Mouse (Mus musculus): Measurements from ENCODE around the gene Acad11. TPM values are rescaled to one million over a fixed set of nuclear protein-coding genes. Genes with fewer than 3 reads are reported as not detected.

Acad11 gene
- polyA plus RNA-seq, 1 experiment from 2014 or later = 8.3 TPM

GRCm38 (mm10) chr9:104148969-104149368 lies 85.8 kb downstream of the Acad11 start:
- H3K36me3 ChIP-seq = peaks cover 45% of the 10 kb centered on the region
- no peak overlapping the region for H3K4me2 ChIP-seq
- no peak for ATAC-seq (ENCODE audit: extremely low read depth, insufficient number of reproducible peaks, low FRiP score, low TSS enrichment)
- H3K9me3 ChIP-seq = no peaks in the 10 kb centered on the region
- no peaks in the 10 kb centered on the region for H3K27me3 ChIP-seq (replicated peaks)
- no peak overlapping the region for H3K4me3 ChIP-seq
- H3K4me1 ChIP-seq = no peaks in the 10 kb centered on the region
- H3K27ac ChIP-seq (replicated peaks) = no peak overlapping the region
- H3K9ac ChIP-seq = no peak overlapping the region
- WGBS = 78% methylated on average over 7 of the region's 7 CpGs

- Histone ChIP-seq H3K9ac (no peak overlapping the region), H3K4me3 (no peak overlapping the region), H3K27me3 (replicated peaks) (no peaks in the 10 kb centered on the region), H3K4me1 (no peaks in the 10 kb centered on the region), H3K36me3 (peaks cover 76% of the 10 kb centered on the region), H3K4me2 (no peak overlapping the region), H3K9me3 (no peaks in the 10 kb centered on the region), H3K27ac (replicated peaks) (no peak overlapping the region)
- no peak for ATAC-seq (ENCODE audit: extremely low read depth, insufficient number of reproducible peaks, low FRiP score, low TSS enrichment)
- 91% methylated on average over 7 of the region's 7 CpGs for WGBS
Measured at GRCm38 (mm10) chr9:104152121-104152520, 88.9 kb downstream of the Acad11 start.

- 91% methylated on average over 14 of the region's 14 CpGs for WGBS
- ATAC-seq (ENCODE audit: extremely low read depth, insufficient number of reproducible peaks, low FRiP score, low TSS enrichment) = no peak
Measured at GRCm38 (mm10) chr9:104155100-104155715, 92.0 kb downstream of the Acad11 start.

GRCm38 (mm10) chr9:104156506-104156905 lies 93.3 kb downstream of the Acad11 start:
- WGBS = 96% methylated on average over 8 of the region's 8 CpGs
- no peak overlapping the region for H3K9ac ChIP-seq

More at GRCm38 (mm10) chr9:104155100-104155715, 92.0 kb downstream of the Acad11 start:
- H3K9ac ChIP-seq = no peak overlapping the region
- H3K9me3 ChIP-seq = no peaks in the 10 kb centered on the region
- no peak overlapping the region for H3K4me2 ChIP-seq
- H3K4me3 ChIP-seq = no peak overlapping the region
- H3K27me3 ChIP-seq (replicated peaks) = no peaks in the 10 kb centered on the region
- no peaks in the 10 kb centered on the region for H3K4me1 ChIP-seq
- peaks cover 98% of the 10 kb centered on the region for H3K36me3 ChIP-seq
- H3K27ac ChIP-seq (replicated peaks) = no peak overlapping the region

GRCm38 (mm10) chr9:104157291-104157690 lies 94.1 kb downstream of the Acad11 start:
- Histone ChIP-seq H3K4me3 (no peak overlapping the region), H3K4me1 (no peaks in the 10 kb centered on the region), H3K4me2 (no peak overlapping the region), H3K9me3 (no peaks in the 10 kb centered on the region), H3K27me3 (replicated peaks) (no peaks in the 10 kb centered on the region), H3K27ac (replicated peaks) (no peak overlapping the region), H3K36me3 (peaks cover 99% of the 10 kb centered on the region), H3K9ac (no peak overlapping the region)
- WGBS = 93% methylated on average over 7 of the region's 7 CpGs
- ATAC-seq (ENCODE audit: extremely low read depth, insufficient number of reproducible peaks, low FRiP score, low TSS enrichment) = no peak

More at GRCm38 (mm10) chr9:104156506-104156905, 93.3 kb downstream of the Acad11 start:
- H3K27me3 ChIP-seq (replicated peaks) = no peaks in the 10 kb centered on the region
- no peaks in the 10 kb centered on the region for H3K9me3 ChIP-seq
- H3K4me1 ChIP-seq = no peaks in the 10 kb centered on the region
- ATAC-seq (ENCODE audit: extremely low read depth, insufficient number of reproducible peaks, low FRiP score, low TSS enrichment) = no peak
- peaks cover 99% of the 10 kb centered on the region for H3K36me3 ChIP-seq
- no peak overlapping the region for H3K27ac ChIP-seq (replicated peaks)
- no peak overlapping the region for H3K4me3 ChIP-seq
- no peak overlapping the region for H3K4me2 ChIP-seq

- H3K9ac ChIP-seq = no peak overlapping the region
- ATAC-seq (ENCODE audit: extremely low read depth, insufficient number of reproducible peaks, low FRiP score, low TSS enrichment) = no peak
- H3K27ac ChIP-seq (replicated peaks) = no peak overlapping the region
- no peaks in the 10 kb centered on the region for H3K27me3 ChIP-seq (replicated peaks)
- H3K4me3 ChIP-seq = no peak overlapping the region
- 46% methylated on average over 7 of the region's 7 CpGs for WGBS
- H3K4me1 ChIP-seq = no peaks in the 10 kb centered on the region
- H3K9me3 ChIP-seq = no peaks in the 10 kb centered on the region
- H3K4me2 ChIP-seq = no peak overlapping the region
- peaks cover 99% of the 10 kb centered on the region for H3K36me3 ChIP-seq
Measured at GRCm38 (mm10) chr9:104161117-104161516, 97.9 kb downstream of the Acad11 start.

- WGBS = 74% methylated on average over 5 of the region's 5 CpGs
- H3K9me3 ChIP-seq = no peaks in the 10 kb centered on the region
- no peak overlapping the region for H3K4me2 ChIP-seq
- ATAC-seq (ENCODE audit: extremely low read depth, insufficient number of reproducible peaks, low FRiP score, low TSS enrichment) = no peak
- no peak overlapping the region for H3K27ac ChIP-seq (replicated peaks)
- peaks cover 93% of the 10 kb centered on the region for H3K36me3 ChIP-seq
- no peaks in the 10 kb centered on the region for H3K4me1 ChIP-seq
- no peak overlapping the region for H3K4me3 ChIP-seq
- H3K9ac ChIP-seq = no peak overlapping the region
- H3K27me3 ChIP-seq (replicated peaks) = no peaks in the 10 kb centered on the region
Measured at GRCm38 (mm10) chr9:104164194-104164593, 101.0 kb downstream of the Acad11 start.

- peaks cover 93% of the 10 kb centered on the region for H3K36me3 ChIP-seq
- no peak overlapping the region for H3K4me3 ChIP-seq
- no peak overlapping the region for H3K9ac ChIP-seq
- 88% methylated on average over 5 of the region's 5 CpGs for WGBS
- no peak overlapping the region for H3K4me2 ChIP-seq
- ATAC-seq (ENCODE audit: extremely low read depth, insufficient number of reproducible peaks, low FRiP score, low TSS enrichment) = no peak
- H3K4me1 ChIP-seq = no peaks in the 10 kb centered on the region
- no peaks in the 10 kb centered on the region for H3K9me3 ChIP-seq
- H3K27ac ChIP-seq (replicated peaks) = no peak overlapping the region
- no peaks in the 10 kb centered on the region for H3K27me3 ChIP-seq (replicated peaks)
Measured at GRCm38 (mm10) chr9:104165926-104166325, 102.7 kb downstream of the Acad11 start.

- peaks cover 88% of the 10 kb centered on the region for H3K36me3 ChIP-seq
Measured at GRCm38 (mm10) chr9:104169986-104170385, 106.8 kb downstream of the Acad11 start.

GRCm38 (mm10) chr9:104171651-104172050 lies 108.5 kb downstream of the Acad11 start:
- peaks cover 89% of the 10 kb centered on the region for H3K36me3 ChIP-seq
- no peaks in the 10 kb centered on the region for H3K9me3 ChIP-seq
- WGBS = 88% methylated on average over 6 of the region's 6 CpGs
- no peaks in the 10 kb centered on the region for H3K4me1 ChIP-seq
- no peak overlapping the region for H3K4me2 ChIP-seq
- no peak overlapping the region for H3K9ac ChIP-seq
- no peak for ATAC-seq (ENCODE audit: extremely low read depth, insufficient number of reproducible peaks, low FRiP score, low TSS enrichment)
- no peak overlapping the region for H3K27ac ChIP-seq (replicated peaks)
- H3K4me3 ChIP-seq = no peak overlapping the region
- H3K27me3 ChIP-seq (replicated peaks) = no peaks in the 10 kb centered on the region

More at GRCm38 (mm10) chr9:104169986-104170385, 106.8 kb downstream of the Acad11 start:
- no peak overlapping the region for H3K27ac ChIP-seq (replicated peaks)
- H3K4me2 ChIP-seq = no peak overlapping the region
- no peak overlapping the region for H3K4me3 ChIP-seq
- H3K9ac ChIP-seq = no peak overlapping the region
- WGBS = 89% methylated on average over 10 of the region's 10 CpGs
- ATAC-seq (ENCODE audit: extremely low read depth, insufficient number of reproducible peaks, low FRiP score, low TSS enrichment) = no peak
- no peaks in the 10 kb centered on the region for H3K4me1 ChIP-seq
- no peaks in the 10 kb centered on the region for H3K27me3 ChIP-seq (replicated peaks)
- no peaks in the 10 kb centered on the region for H3K9me3 ChIP-seq

- H3K9ac ChIP-seq = no peak overlapping the region
- no peaks in the 10 kb centered on the region for H3K9me3 ChIP-seq
- peaks cover 89% of the 10 kb centered on the region for H3K36me3 ChIP-seq
- H3K27me3 ChIP-seq (replicated peaks) = no peaks in the 10 kb centered on the region
- H3K4me1 ChIP-seq = no peaks in the 10 kb centered on the region
- no peak overlapping the region for H3K4me3 ChIP-seq
- 83% methylated on average over 6 of the region's 6 CpGs for WGBS
- no peak for ATAC-seq (ENCODE audit: extremely low read depth, insufficient number of reproducible peaks, low FRiP score, low TSS enrichment)
- no peak overlapping the region for H3K27ac ChIP-seq (replicated peaks)
- H3K4me2 ChIP-seq = no peak overlapping the region
Measured at GRCm38 (mm10) chr9:104172342-104172741, 109.2 kb downstream of the Acad11 start.
